Mouse (Mus musculus): ENCODE data around the gene Tmed11. TPM values are rescaled to one million over a fixed set of nuclear protein-coding genes. Genes with fewer than 3 reads are reported as not detected.
"Not testable (repeated sequence)": the region's sequence is repeated elsewhere in the genome, so short reads cannot be mapped to it uniquely, and the experiment has no call there.

Gene Tmed11
- polyA plus RNA-seq (2012; fragmentation: generic; extraction: Trizol): not detected
- long read RNA-seq, experiment 1: 0 reads
- long read RNA-seq, experiment 2: 0 reads

DNA sequence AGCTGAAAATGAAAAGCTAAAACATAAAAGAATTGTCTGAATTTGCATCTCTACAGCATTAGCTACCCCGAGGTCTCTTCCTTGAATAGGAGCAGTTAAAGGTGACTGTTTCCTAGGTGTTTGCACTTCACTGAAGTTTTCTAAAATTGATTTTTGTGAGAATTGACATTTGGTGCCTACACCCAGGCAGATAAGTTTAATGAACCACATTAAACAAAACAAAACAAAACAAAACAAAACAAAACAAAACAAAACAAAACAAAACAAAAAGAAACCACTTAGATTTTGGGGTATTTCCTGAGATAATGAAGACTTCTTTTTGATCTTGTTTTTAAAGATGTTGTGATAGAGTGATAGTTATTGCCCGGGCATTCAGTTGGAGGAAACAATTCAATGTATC lies at the start of gene Tmed11:
TSS of gene Tmed11 (minus strand) at position 101 of the 400 bp plus-strand sequence.
- not testable (repeated sequence) for H3K79me3 ChIP-seq (ENCODE audit: low read depth); H3K27me3 ChIP-seq (ENCODE audit: control insufficient read depth, insufficient read depth, insufficient read length); H3K36me3 ChIP-seq (ENCODE audit: control insufficient read depth, insufficient read depth); H3K4me3 ChIP-seq (ENCODE audit: insufficient read depth, poor library complexity, severe bottlenecking); H3ac ChIP-seq (ENCODE audit: control insufficient read depth, insufficient read length, low read depth); H3K79me2 ChIP-seq (ENCODE audit: control insufficient read depth, insufficient read depth)

DNA sequence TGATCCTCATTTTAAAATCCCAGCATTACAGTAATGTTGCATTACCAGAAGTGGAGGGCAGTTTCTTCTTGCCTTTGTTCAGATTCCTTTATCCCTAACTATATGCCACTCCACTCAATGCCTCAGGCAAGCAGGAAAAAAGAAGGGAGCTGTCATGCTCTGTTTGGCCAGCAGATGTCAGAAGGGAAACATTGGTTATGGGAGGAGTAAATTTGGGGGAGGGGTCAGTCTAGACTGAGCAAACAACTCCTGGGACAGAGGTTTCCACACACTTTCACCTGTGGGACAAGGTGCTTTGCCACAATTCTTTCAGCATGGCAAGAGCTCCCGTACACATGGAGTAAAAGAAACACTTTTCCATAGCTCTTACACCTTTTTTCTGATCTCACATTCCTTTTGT lies 41.0 kb upstream of the Tmed11 start:
- Histone ChIP-seq H3K36me3 (ENCODE audit: control insufficient read depth, insufficient read depth) (no peaks in the 10 kb centered on the region), H3K27me3 (ENCODE audit: control insufficient read depth, insufficient read depth, insufficient read length) (no peaks in the 10 kb centered on the region), H3K4me3 (ENCODE audit: insufficient read depth, poor library complexity, severe bottlenecking) (no peak overlapping the region), H3ac (ENCODE audit: control insufficient read depth, insufficient read length, low read depth) (no peak overlapping the region), H3K79me2 (ENCODE audit: control insufficient read depth, insufficient read depth) (no peaks in the 10 kb centered on the region), H3K79me3 (ENCODE audit: low read depth) (no peaks in the 10 kb centered on the region)
- TF ChIP-seq FOSL1 (IDR thresholded peaks at IDR 0.05; ENCODE audit: insufficient read depth, low read length, poor library complexity, severe bottlenecking) (no peak), CEBPB (IDR thresholded peaks at IDR 0.05; ENCODE audit: low read depth) (no peak), USF1 (IDR thresholded peaks at IDR 0.05; ENCODE audit: low read depth) (no peak), CTCF (IDR thresholded peaks at IDR 0.05; ENCODE audit: control insufficient read depth, insufficient read depth, insufficient read length) (no peak), MYOD1 (IDR thresholded peaks at IDR 0.05; ENCODE audit: control insufficient read depth, insufficient read length, low read depth) (no peak), MYOG (IDR thresholded peaks at IDR 0.05; ENCODE audit: control insufficient read depth, extremely low read depth, insufficient read length) (no peak), MAX (IDR thresholded peaks at IDR 0.05) (no peak)

DNA sequence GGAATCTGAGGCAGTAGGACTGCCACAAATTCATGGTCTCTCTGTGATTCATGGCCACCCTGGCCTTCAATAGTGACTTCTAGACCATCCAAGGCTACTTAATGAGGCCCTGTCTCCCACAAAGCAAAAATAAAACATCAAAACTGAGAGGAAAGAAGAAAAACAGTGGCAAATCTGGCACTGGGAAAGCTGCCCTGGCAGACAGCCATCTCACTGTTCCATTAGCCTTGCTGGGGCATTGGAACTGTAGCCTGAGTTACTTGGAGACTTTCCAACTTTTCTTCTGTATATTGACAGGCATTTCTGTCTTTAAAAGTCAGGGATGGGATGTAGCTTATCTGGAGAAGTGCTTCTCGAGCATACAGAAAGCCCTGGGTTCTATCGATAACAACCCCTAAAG lies 28.1 kb upstream of the Tmed11 start:
- Histone ChIP-seq H3K79me3 (ENCODE audit: low read depth) (no peaks in the 10 kb centered on the region), H3K27me3 (ENCODE audit: control insufficient read depth, insufficient read depth, insufficient read length) (no peaks in the 10 kb centered on the region), H3ac (ENCODE audit: control insufficient read depth, insufficient read length, low read depth) (no peak overlapping the region), H3K4me3 (ENCODE audit: insufficient read depth, poor library complexity, severe bottlenecking) (no peak overlapping the region), H3K36me3 (ENCODE audit: control insufficient read depth, insufficient read depth) (no peaks in the 10 kb centered on the region), H3K79me2 (ENCODE audit: control insufficient read depth, insufficient read depth) (no peaks in the 10 kb centered on the region)
- TF ChIP-seq FOSL1 (IDR thresholded peaks at IDR 0.05; ENCODE audit: insufficient read depth, low read length, poor library complexity, severe bottlenecking): no peak
- no peak for TF ChIP-seq USF1 (IDR thresholded peaks at IDR 0.05; ENCODE audit: low read depth)
- no peak for TF ChIP-seq MYOG (IDR thresholded peaks at IDR 0.05; ENCODE audit: control insufficient read depth, extremely low read depth, insufficient read length)
- no peak for TF ChIP-seq MAX (IDR thresholded peaks at IDR 0.05)
- TF ChIP-seq MYOD1 (IDR thresholded peaks at IDR 0.05; ENCODE audit: control insufficient read depth, insufficient read length, low read depth): no peak

DNA sequence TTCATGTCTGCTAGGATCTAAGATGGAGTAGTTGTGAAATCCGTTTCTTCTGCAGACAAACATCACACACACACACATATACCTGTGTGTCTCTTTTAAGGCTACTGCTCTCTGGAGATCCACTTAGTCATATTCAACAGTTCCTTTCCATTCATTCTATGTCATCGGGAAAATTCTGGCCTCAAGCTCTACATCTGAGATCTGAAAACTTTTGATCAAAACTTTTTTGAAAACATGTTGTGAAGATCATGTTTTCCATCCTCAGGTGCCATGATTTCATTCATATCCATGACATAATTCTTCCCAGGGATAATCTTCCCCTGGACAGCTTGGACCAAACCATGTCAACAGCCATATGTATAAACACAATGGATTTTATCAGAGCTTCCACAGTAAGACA lies 13.6 kb upstream of the Tmed11 start, which contains the start of gene Vmn2r8:
TSS of gene Vmn2r8 (minus strand) at position 101 of the 400 bp plus-strand sequence.
- H3K4me3 ChIP-seq (ENCODE audit: insufficient read depth, poor library complexity, severe bottlenecking); H3ac ChIP-seq (ENCODE audit: control insufficient read depth, insufficient read length, low read depth); H3K27me3 ChIP-seq (ENCODE audit: control insufficient read depth, insufficient read depth, insufficient read length); H3K79me2 ChIP-seq (ENCODE audit: control insufficient read depth, insufficient read depth); H3K36me3 ChIP-seq (ENCODE audit: control insufficient read depth, insufficient read depth); H3K79me3 ChIP-seq (ENCODE audit: low read depth): not testable (repeated sequence)

DNA sequence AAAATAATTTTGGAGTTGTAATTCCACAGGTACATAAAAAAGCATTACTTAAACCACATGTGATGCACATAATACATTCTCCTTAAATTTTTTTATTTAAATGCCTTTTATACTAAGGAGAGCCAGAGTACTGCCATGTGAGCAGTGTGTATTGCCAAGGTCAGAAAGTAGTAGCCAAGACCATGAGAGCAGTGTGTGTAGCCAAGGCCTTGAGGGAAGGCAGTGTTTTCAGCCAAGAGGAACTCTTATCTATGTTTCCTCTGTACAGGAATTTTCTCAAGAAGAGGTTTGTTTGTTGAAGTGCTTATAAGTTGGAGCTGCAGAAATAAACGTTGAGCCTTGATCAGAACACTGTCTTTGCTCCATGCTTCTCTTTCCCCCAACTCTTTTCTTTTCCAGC lies 8.5 kb upstream of the Tmed11 start:
- TF ChIP-seq FOSL1 (IDR thresholded peaks at IDR 0.05; ENCODE audit: insufficient read depth, low read length, poor library complexity, severe bottlenecking): no peak
- no peak for TF ChIP-seq USF1 (IDR thresholded peaks at IDR 0.05; ENCODE audit: low read depth)
- TF ChIP-seq MAX (IDR thresholded peaks at IDR 0.05): no peak
- no peak for TF ChIP-seq MYOD1 (IDR thresholded peaks at IDR 0.05; ENCODE audit: control insufficient read depth, insufficient read length, low read depth)
- no peak for TF ChIP-seq MYOG (IDR thresholded peaks at IDR 0.05; ENCODE audit: control insufficient read depth, extremely low read depth, insufficient read length)
- TF ChIP-seq CTCF (IDR thresholded peaks at IDR 0.05; ENCODE audit: control insufficient read depth, insufficient read depth, insufficient read length): no peak
- no peak for TF ChIP-seq CEBPB (IDR thresholded peaks at IDR 0.05; ENCODE audit: low read depth)
- H3K79me2 ChIP-seq (ENCODE audit: control insufficient read depth, insufficient read depth): no peaks in the 10 kb centered on the region
- no peaks in the 10 kb centered on the region for H3K36me3 ChIP-seq (ENCODE audit: control insufficient read depth, insufficient read depth)
- H3K79me3 ChIP-seq (ENCODE audit: low read depth): no peaks in the 10 kb centered on the region
- no peak overlapping the region for H3K4me3 ChIP-seq (ENCODE audit: insufficient read depth, poor library complexity, severe bottlenecking)
- no peak overlapping the region for H3ac ChIP-seq (ENCODE audit: control insufficient read depth, insufficient read length, low read depth)
- no peaks in the 10 kb centered on the region for H3K27me3 ChIP-seq (ENCODE audit: control insufficient read depth, insufficient read depth, insufficient read length)

DNA sequence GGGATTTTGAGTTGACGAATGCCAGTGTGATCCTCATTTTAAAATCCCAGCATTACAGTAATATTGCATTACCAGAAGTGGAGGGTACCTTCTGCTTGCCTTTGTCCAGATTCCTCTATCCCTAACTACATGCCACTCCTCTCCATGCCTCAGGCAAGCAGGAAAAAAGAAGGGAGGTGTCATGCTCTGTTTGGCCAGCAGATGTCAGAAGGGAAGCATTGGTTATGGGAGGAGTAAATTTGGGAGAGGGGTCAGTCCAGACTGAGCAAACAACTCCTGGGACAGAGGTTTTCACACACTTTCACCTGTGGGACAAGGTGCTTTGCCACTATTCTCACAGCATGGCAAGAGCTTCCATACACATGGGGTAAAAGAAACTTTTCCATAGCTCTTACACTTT lies 4.8 kb downstream of the Tmed11 start:
- not testable (repeated sequence) for H3K27me3 ChIP-seq (ENCODE audit: control insufficient read depth, insufficient read depth, insufficient read length); H3K79me3 ChIP-seq (ENCODE audit: low read depth); H3ac ChIP-seq (ENCODE audit: control insufficient read depth, insufficient read length, low read depth); H3K79me2 ChIP-seq (ENCODE audit: control insufficient read depth, insufficient read depth); H3K4me3 ChIP-seq (ENCODE audit: insufficient read depth, poor library complexity, severe bottlenecking); H3K36me3 ChIP-seq (ENCODE audit: control insufficient read depth, insufficient read depth)
